Mouse (Mus musculus) limb, embryonic 11.5 days (tissue): ENCODE results near the gene Wrap73. TPM values are rescaled to one million over a fixed set of nuclear protein-coding genes. Genes with fewer than 3 reads are reported as not detected.

ENCODE experiments used
- ATAC-seq: fragments of 200-750 bp; cut with Nextera tagmentation; 2 replicates; pipeline ENCODE4 v1.8.0; 2017; ENCODE audit warnings: low read depth; ENCODE audit not compliant: insufficient number of reproducible peaks, low FRiP score, low TSS enrichment
- DNase-seq: peaks from one replicate; pipeline ENCODE4 v3.0.0-alpha.2; 2015; ENCODE audit warnings: low spot score
- H3K27ac ChIP-seq: fragments of 300-500 bp; sonication (generic); replicated peaks from 2 replicates; pipeline ENCODE4 v1.5.1; 2014; ENCODE audit warnings: low read depth, mild to moderate bottlenecking, low read length
- H3K27me3 ChIP-seq: fragments of 300-500 bp; sonication (generic); 2 replicates; pipeline ENCODE4 v1.6.1; 2014; ENCODE audit warnings: mild to moderate bottlenecking, low read length, mixed read lengths; ENCODE audit not compliant: control insufficient read depth, insufficient read depth
- H3K36me3 ChIP-seq: fragments of 300-500 bp; sonication (generic); 2 replicates; pipeline ENCODE4 v1.6.1; 2014; ENCODE audit warnings: mild to moderate bottlenecking, low read length, moderate library complexity, mixed read lengths; ENCODE audit not compliant: control insufficient read depth, insufficient read depth
- H3K4me1 ChIP-seq: fragments of 300-500 bp; sonication (generic); 2 replicates; pipeline ENCODE4 v1.6.1; 2014; ENCODE audit warnings: low read length, mixed read lengths; ENCODE audit not compliant: control insufficient read depth, insufficient read depth
- H3K4me2 ChIP-seq: fragments of 300-500 bp; sonication (generic); 2 replicates; pipeline ENCODE4 v1.6.1; 2014; ENCODE audit warnings: low read depth, mild to moderate bottlenecking, moderate library complexity; ENCODE audit not compliant: severe bottlenecking
- H3K4me3 ChIP-seq: fragments of 300-500 bp; sonication (generic); 2 replicates; pipeline ENCODE4 v1.5.1; 2014; ENCODE audit warnings: low read depth, low read length
- H3K9ac ChIP-seq: fragments of 300-500 bp; sonication (generic); 2 replicates; pipeline ENCODE4 v1.6.1; 2014; ENCODE audit warnings: mild to moderate bottlenecking, low read length
- H3K9me3 ChIP-seq: fragments of 300-500 bp; sonication (generic); 2 replicates; pipeline ENCODE4 v1.6.1; 2016; ENCODE audit warnings: low read length; ENCODE audit not compliant: control insufficient read depth
- WGBS: fragments of 180-500 bp; shearing (Covaris S2); extraction: QIAGEN DNeasy Blood & Tissue Kit; methylation state at CpG from one replicate; pipeline ENCODE4 v1.1.7; 2014; 5-methylcytosine and 5-hydroxymethylcytosine counted together
- polyA plus RNA-seq: library from polyadenylated mRNA; unstranded; fragments of >200 nt; fragmentation: Nextera tagmentation; extraction: Ambion mirVana; gene quantifications from 2 replicates; pipeline ENCODE4 v1.2.1, GENCODE M21; 2014

Wrap73 gene
- polyA plus RNA-seq, 1 experiment from 2014 or later, result 48.0 TPM

DNA sequence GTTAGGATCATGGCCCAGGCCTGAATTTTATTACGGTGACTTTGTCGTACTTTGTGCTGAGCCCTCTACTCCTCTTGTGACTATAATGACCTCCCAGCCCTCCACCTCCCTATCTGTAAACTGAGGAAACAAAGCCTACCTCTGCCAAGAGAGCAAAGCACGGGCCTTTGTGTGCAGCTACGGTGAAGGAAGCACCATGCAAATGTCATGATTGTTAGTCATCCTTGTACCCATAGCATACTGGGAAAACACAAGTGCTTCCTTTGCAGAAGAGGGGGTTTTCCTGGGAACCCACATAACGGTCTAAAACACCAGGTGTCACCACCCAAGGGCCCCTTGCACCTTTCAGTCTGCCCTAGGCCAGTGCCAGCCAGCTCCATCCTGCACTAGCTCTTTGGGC, 17.0 kb upstream of the Wrap73 start:
- H3K27ac ChIP-seq, result no peak overlapping the region
- no peak overlapping the region for H3K4me2 ChIP-seq
- no peaks in the 10 kb centered on the region for H3K36me3 ChIP-seq
- no peak for DNase-seq
- H3K4me3 ChIP-seq, result no peak overlapping the region
- no peak for ATAC-seq
- H3K27me3 ChIP-seq, result 0 out of 2 replicates have a peak, but pooled peaks cover 3% of the 10 kb centered on the region
- 73% methylated on average over 5 of the region's 5 CpGs for WGBS
- H3K9me3 ChIP-seq, result no peaks in the 10 kb centered on the region
- no peaks in the 10 kb centered on the region for H3K4me1 ChIP-seq
- no peak overlapping the region for H3K9ac ChIP-seq

DNA sequence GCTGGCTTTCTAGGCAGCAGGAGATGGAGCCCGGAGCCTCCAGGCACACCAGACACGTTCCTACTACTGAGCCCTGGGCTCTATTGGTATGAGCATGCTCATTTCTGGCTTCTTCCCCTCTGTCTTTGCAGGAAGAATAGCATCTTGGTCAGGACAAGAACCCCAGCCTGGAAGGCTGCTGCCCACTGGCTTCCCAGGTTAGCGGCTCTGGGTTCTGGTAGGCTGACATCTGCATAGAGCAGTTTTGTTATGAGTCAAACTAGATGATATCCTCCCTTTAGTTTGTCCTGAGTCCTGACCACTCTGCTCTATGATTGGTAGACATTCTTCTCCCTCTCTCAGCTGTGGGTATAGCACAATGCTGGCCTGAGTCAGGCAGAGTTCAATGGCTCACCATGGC, 14.9 kb upstream of the Wrap73 start:
- 78% methylated on average over 3 of the region's 3 CpGs for WGBS

DNA sequence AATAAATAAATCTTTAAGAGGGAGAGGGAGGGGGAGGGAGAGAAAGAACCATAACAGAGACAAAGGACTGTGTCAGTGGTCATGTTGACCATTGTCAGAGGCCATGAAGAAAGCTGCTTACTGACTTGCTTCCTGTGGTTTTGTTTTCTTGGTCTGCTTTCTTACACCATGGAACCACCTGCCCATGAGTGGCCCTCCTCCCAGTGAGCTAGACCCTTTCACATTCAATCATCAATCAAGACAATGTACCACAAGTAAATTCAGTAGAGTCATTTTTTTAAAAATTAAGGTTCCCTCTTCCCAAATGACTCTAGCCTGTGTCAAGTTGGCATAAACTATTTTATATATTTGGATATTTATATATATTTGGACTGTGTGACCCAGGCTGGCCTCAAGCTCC, 12.2 kb upstream of the Wrap73 start:
- Histone ChIP-seq H3K27me3 (0 out of 2 replicates have a peak, but pooled peaks cover 2% of the 10 kb centered on the region), H3K4me2 (no peak overlapping the region), H3K27ac (no peak overlapping the region), H3K4me1 (no peaks in the 10 kb centered on the region), H3K9ac (no peak overlapping the region), H3K36me3 (no peaks in the 10 kb centered on the region), H3K4me3 (no peak overlapping the region), H3K9me3 (no peaks in the 10 kb centered on the region)
- ATAC-seq, result no peak
- no peak for DNase-seq

More for the DNA sequence above, 14.9 kb upstream of the Wrap73 start:
- DNase-seq, result no peak
- Histone ChIP-seq H3K27ac (no peak overlapping the region), H3K4me2 (no peak overlapping the region), H3K9me3 (no peaks in the 10 kb centered on the region), H3K4me1 (no peaks in the 10 kb centered on the region), H3K36me3 (no peaks in the 10 kb centered on the region), H3K4me3 (no peak overlapping the region), H3K27me3 (0 out of 2 replicates have a peak, but pooled peaks cover 3% of the 10 kb centered on the region), H3K9ac (no peak overlapping the region)
- ATAC-seq, result no peak

DNA sequence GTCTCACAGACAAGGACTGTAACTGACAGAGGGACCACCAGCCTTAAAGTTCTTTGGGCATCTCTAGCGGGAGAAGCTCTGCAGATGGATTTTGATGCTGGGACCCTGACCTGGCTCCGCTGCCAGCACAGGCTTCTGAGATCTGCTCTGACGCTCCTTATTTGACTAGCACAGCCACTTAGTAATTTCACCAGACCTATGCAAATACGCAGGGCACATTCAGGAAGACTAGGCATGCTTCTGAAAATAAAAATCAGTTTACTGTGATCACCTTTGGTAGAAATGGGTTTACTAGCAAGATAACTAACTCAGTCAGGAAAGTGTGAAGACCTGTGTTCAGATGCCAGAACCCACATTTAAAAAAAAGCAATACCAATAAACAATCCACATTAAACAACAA, 10.3 kb upstream of the Wrap73 start:
- ATAC-seq (no peak), DNase-seq (no peak)
- Histone ChIP-seq H3K27ac (no peak overlapping the region), H3K4me3 (no peak overlapping the region), H3K9me3 (no peaks in the 10 kb centered on the region), H3K4me1 (no peaks in the 10 kb centered on the region), H3K36me3 (no peaks in the 10 kb centered on the region), H3K9ac (no peak overlapping the region), H3K27me3 (peaks cover 14% of the 10 kb centered on the region; the same call in 1 of the 2 replicates), H3K4me2 (no peak overlapping the region)
- WGBS, result 79% methylated on average over 4 of the region's 4 CpGs

DNA sequence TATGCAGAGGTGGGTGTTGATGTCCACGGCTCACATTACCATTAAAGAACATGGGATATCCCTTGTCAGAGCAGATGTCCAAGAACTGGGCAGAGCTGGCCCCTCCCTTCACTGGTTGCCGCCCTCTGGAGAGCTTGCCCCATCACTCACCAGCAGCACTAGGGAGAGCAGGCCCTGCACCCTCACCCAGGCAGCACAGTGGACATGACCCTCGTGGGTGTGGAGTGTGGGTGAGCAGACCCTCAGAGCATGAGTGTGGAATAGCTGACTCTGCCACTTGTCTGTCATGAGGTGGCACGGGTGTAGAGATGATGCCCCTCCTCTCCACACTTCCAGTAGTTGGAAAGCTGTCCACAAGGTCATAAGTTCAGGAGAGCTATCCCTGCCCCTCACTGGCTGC, 7.4 kb upstream of the Wrap73 start:
- 0 out of 2 replicates have a peak, but pooled peaks have one; percentile 31 for ATAC-seq
- 58% methylated on average over 4 of the region's 4 CpGs for WGBS
- H3K27me3 ChIP-seq, result peaks cover 41% of the 10 kb centered on the region

DNA sequence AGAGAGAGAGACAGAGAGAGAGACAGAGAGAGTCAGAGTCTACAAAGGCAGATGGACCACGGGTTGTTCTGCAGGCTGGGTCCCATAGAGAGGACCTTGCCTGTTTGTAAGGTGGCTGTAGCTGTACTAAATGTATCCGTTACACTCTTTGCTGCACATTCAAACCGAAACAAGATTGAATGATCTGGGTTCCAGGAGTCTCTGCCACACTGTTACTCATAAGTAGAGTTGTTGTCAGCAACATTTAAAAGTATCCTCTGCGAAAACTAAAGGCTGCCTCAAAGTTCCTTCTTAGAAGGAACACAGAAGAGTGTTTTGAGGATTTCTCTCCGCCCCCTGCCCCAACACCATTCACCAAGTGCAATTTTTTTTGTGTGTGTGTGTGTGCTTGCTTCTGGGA, 5.0 kb upstream of the Wrap73 start:
- Histone ChIP-seq H3K27ac (no peak overlapping the region), H3K4me2 (no peak overlapping the region), H3K4me3 (no peak overlapping the region), H3K4me1 (peaks cover 7% of the 10 kb centered on the region; the same call in 1 of the 2 replicates), H3K9ac (no peak overlapping the region), H3K9me3 (no peaks in the 10 kb centered on the region), H3K36me3 (no peaks in the 10 kb centered on the region), H3K27me3 (peaks cover 59% of the 10 kb centered on the region)
- ATAC-seq (no peak), DNase-seq (no peak)
- 62% methylated on average over 5 of the region's 5 CpGs for WGBS

More for the DNA sequence above, 7.4 kb upstream of the Wrap73 start:
- Histone ChIP-seq H3K9ac (no peak overlapping the region), H3K4me3 (no peak overlapping the region), H3K27ac (no peak overlapping the region), H3K36me3 (no peaks in the 10 kb centered on the region), H3K4me1 (peaks cover 2% of the 10 kb centered on the region; the same call in 1 of the 2 replicates), H3K4me2 (no peak overlapping the region), H3K9me3 (no peaks in the 10 kb centered on the region)
- DNase-seq, result no peak

DNA sequence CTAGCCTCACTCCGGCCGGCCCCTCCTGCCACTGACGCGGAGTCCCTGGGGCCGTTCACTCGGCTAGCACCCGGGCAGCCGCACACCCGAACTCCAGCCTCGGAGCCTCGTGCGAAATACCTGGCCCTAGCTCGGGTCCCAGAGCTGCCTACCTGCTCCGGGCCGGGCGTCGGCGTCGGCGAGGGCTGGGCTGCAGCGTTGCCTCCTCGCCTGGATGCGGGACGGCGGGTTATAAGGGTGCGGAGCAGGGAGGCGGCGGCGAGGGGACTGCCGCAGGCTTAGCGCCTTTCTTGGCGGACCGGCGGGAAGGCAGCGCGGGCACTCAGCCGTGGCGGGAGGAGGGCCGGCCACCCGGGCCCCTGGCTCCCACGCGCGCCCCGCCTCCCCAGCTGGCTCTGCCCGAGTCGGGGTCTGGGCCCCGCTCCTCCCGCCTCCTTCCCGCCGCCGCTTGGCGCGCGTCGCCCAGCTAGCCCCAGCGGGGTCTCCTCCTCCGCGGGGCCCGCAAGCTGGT, 2.4 kb upstream of the Wrap73 start:
- no peaks in the 10 kb centered on the region for H3K9me3 ChIP-seq
- peak overlapping the region; percentile 78 for H3K4me2 ChIP-seq
- peak overlapping the region; percentile 47 for H3K9ac ChIP-seq
- under 1% methylated on average over 47 of the region's 59 CpGs for WGBS
- H3K4me3 ChIP-seq, result peak overlapping the region; percentile 38
- H3K27me3 ChIP-seq, result peaks cover 57% of the 10 kb centered on the region
- H3K4me1 ChIP-seq, result peaks cover 13% of the 10 kb centered on the region; the same call in 1 of the 2 replicates
- H3K36me3 ChIP-seq, result no peaks in the 10 kb centered on the region
- ATAC-seq (no peak), DNase-seq (peak; percentile 59)
- H3K27ac ChIP-seq, result no peak overlapping the region

DNA sequence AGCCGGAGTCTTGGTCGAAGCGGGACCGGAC, 2.2 kb upstream of the Wrap73 start, which contains the start of gene Trp73:
Gene Trp73 (minus strand): TSS at position 27 of the 31 bp plus-strand sequence.
- Histone ChIP-seq H3K36me3 (no peaks in the 10 kb centered on the region), H3K9me3 (no peaks in the 10 kb centered on the region), H3K4me3 (peak within 1 kb of the TSS; percentile 38), H3K9ac (peak within 1 kb of the TSS; percentile 47), H3K4me1 (peaks cover 13% of the 10 kb centered on the region; the same call in 1 of the 2 replicates), H3K4me2 (peak within 1 kb of the TSS; percentile 78), H3K27ac (no peak within 1 kb of the TSS), H3K27me3 (peaks cover 57% of the 10 kb centered on the region)
- WGBS, result 0% methylated on average over 4 of the region's 4 CpGs
- ATAC-seq (no peak), DNase-seq (no peak)
